Mouse (Mus musculus): ENCODE data around the gene Tspan31. TPM values are rescaled to one million over a fixed set of nuclear protein-coding genes. Genes with fewer than 3 reads are reported as not detected.

The Tspan31 gene
- total and polyA plus RNA-seq, 3 experiments, result 57.2 to 63.1 TPM; not detected in 1

DNA sequence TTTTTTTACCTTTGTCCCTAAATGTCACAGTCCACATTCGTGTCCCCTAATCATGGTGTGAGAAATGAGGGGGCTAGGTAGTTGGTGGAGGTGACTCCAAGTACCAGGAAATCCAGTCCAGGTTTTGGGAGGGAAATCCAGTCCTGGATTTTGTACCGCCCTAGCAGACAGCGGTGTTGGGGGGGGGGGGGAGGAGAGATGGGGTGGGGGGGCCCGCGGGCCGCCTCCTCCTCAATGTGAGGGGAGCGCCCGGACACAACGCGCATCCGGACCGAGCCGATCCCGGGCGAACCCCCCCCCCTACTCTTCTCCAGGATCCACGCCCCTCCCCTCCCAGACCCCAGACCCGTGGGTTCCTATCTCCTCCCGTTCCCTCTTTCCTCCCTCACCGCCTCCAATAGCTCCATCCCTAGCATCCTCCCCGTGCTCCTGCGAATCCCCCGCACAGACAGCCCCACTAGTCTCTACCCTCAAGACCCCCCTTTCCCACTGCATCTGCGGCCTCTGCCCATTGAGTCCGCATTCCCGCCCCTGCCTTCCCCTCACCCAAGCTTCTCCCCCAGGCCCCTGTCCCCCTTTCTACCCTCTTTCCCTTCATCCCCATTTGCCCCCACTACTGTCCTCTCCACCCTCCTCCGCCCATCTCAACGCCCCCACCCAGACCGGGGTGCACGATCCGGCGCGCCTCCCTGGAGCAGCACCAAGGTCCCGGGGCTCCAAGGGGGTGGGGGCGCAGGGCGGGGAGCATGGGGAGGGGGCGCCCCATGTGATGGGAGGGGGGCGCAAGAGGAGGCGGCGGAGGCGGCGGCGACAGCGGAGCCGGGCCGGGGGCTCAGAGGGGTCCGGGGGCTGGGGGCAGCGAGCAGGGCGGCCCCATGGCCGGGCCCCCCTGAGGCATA is 8.9 kb upstream of the Tspan31 start:
- no peak overlapping the region for H3K9ac ChIP-seq (ENCODE audit: control insufficient read depth, low read depth, low read length, poor library complexity, severe bottlenecking)
- no peak overlapping the region for H3K27ac ChIP-seq (ENCODE audit: control insufficient read depth, low read depth, low read length)
- TF ChIP-seq USF1 (IDR thresholded peaks at IDR 0.05; ENCODE audit: low read depth, low read length), result no peak
- TF ChIP-seq E2F4 (IDR thresholded peaks at IDR 0.05; ENCODE audit: borderline replicate concordance, low read depth, low read length), result no peak
- TF ChIP-seq BHLHE40 (IDR thresholded peaks at IDR 0.05; ENCODE audit: borderline replicate concordance, low read depth, low read length), result no peak
- no peaks in the 10 kb centered on the region for H3K4me1 ChIP-seq (ENCODE audit: control insufficient read depth in 1 of 2, insufficient read depth in 2 of 2, low read length in 2 of 2)
- no peaks in the 10 kb centered on the region for H3K36me3 ChIP-seq (ENCODE audit: control insufficient read depth in 1 of 2, insufficient read depth in 2 of 2, low read length in 2 of 2)
- DNase-seq (ENCODE audit: low read depth, low spot score), result no peak
- H3K79me2 ChIP-seq (ENCODE audit: control insufficient read depth, insufficient read depth, low read length, poor library complexity), result no peaks in the 10 kb centered on the region
- no peaks in the 10 kb centered on the region for H3K27me3 ChIP-seq (ENCODE audit: control insufficient read depth in 1 of 2, insufficient read depth in 2 of 2, low read length in 2 of 2)
- no peak overlapping the region for H3K4me3 ChIP-seq (ENCODE audit: control insufficient read depth in 1 of 2, insufficient read depth in 1 of 2, low read depth in 2 of 2, low read length in 2 of 2)
- no peaks in the 10 kb centered on the region for H3K9me3 ChIP-seq (replicated peaks; ENCODE audit: insufficient read depth, low read length)

DNA sequence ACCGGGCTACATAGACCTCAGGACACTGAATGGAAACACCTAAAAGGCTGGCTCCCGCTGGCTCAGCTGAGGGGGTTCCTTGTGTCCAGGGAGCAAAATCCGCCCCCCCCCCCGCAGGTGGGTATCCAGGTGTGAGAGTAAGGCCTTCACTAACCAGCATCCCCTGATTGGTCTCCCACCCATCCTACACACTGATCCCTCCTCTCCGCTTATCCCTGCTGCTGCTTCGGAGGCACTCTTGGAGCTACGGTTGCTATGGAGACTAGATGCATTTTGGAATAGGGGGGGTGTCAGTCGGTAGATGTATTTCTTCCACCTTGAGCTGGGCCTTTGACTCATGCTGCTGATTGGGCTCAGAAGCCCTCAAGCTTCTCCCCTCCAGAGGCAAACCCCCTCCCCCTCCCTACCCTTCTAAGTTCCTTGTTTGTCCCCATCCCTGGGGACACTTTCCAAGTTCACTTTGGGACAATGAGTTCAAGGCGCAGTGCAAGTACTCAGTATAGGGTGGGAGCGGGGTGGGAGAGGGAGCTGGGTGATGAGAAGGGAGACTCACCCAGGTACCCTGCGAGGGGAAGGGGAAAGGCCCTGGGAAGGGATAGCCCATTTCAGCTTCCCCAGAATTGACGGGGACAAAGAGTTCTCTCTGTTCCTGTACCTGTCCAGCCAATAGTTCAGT is 8.1 kb upstream of the Tspan31 start:
- Histone ChIP-seq H3K4me1 (ENCODE audit: control insufficient read depth in 1 of 2, insufficient read depth in 2 of 2, low read length in 2 of 2) (no peaks in the 10 kb centered on the region), H3K27me3 (ENCODE audit: control insufficient read depth in 1 of 2, insufficient read depth in 2 of 2, low read length in 2 of 2) (no peaks in the 10 kb centered on the region), H3K4me3 (ENCODE audit: control insufficient read depth in 1 of 2, insufficient read depth in 1 of 2, low read depth in 2 of 2, low read length in 2 of 2) (no peak overlapping the region), H3K9me3 (replicated peaks; ENCODE audit: insufficient read depth, low read length) (no peaks in the 10 kb centered on the region), H3K36me3 (ENCODE audit: control insufficient read depth in 1 of 2, insufficient read depth in 2 of 2, low read length in 2 of 2) (no peaks in the 10 kb centered on the region), H3K9ac (ENCODE audit: control insufficient read depth, low read depth, low read length, poor library complexity, severe bottlenecking) (no peak overlapping the region), H3K79me2 (ENCODE audit: control insufficient read depth, insufficient read depth, low read length, poor library complexity) (no peaks in the 10 kb centered on the region), H3K27ac (ENCODE audit: control insufficient read depth, low read depth, low read length) (no peak overlapping the region)
- DNase-seq (ENCODE audit: low read depth, low spot score), result no peak
- TF ChIP-seq GATA1 (IDR thresholded peaks at IDR 0.05; ENCODE audit: low read depth, low read length), result no peak
- TF ChIP-seq ZKSCAN1 (IDR thresholded peaks at IDR 0.05; ENCODE audit: low read depth, low read length), result no peak
- TF ChIP-seq ELF1 (IDR thresholded peaks at IDR 0.05; ENCODE audit: low read depth, low read length), result no peak
- TF ChIP-seq MAFK (IDR thresholded peaks at IDR 0.05; ENCODE audit: borderline replicate concordance, low read depth, low read length), result no peak
- TF ChIP-seq E2F4 (IDR thresholded peaks at IDR 0.05; ENCODE audit: borderline replicate concordance, low read depth, low read length), result no peak
- no peak for TF ChIP-seq GABPA (IDR thresholded peaks at IDR 0.05; ENCODE audit: low read depth, low read length)
- no peak for TF ChIP-seq TCF12 (IDR thresholded peaks at IDR 0.05; ENCODE audit: low read depth, low read length)
- TF ChIP-seq POLR2AphosphoS5 (IDR thresholded peaks at IDR 0.05; ENCODE audit: borderline replicate concordance, low read depth, low read length), result no peak
- no peak for TF ChIP-seq UBTF (IDR thresholded peaks at IDR 0.05; ENCODE audit: borderline replicate concordance, insufficient read depth, low read depth, low read length)
- no peak for TF ChIP-seq MXI1 (IDR thresholded peaks at IDR 0.05; ENCODE audit: low read depth, low read length)
- no peak for TF ChIP-seq MYB (IDR thresholded peaks at IDR 0.05; ENCODE audit: low read depth, low read length)
- TF ChIP-seq CTCF (IDR thresholded peaks at IDR 0.05 in 2 of 3, conservative IDR thresholded peaks at IDR 0.05 in 1 of 3; ENCODE audit: control insufficient read depth in 1 of 3, insufficient read depth in 1 of 3, low read depth in 2 of 3, low read length in 3 of 3, poor library complexity in 1 of 3, severe bottlenecking in 1 of 3), result no peak
